Mouse (Mus musculus): ENCODE data around the gene Gatd1.

Gatd1 gene

DNA sequence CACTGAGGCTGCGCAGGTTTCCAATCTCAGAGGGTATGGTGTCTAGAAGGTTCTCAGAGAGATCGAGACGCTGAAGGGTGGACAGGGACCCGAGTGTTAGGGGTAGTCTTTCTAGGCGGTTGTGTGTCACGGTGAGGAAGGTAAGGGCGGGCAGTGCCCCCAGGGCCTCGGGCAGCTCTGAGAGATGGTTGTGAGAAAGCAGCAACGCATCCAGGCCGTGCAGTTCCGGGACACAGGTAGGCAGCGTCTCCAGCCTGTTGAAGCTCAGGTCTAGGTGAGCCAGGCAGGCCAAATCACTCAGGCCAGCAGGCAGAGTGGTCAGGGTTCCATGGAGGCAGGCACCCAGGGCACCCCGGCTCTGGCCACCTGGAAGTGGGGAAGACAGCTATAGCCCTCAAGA, 28.3 kb upstream of the Gatd1 start:
- no peak for DNase-seq (ENCODE audit: low spot score in 2 of 2)

DNA sequence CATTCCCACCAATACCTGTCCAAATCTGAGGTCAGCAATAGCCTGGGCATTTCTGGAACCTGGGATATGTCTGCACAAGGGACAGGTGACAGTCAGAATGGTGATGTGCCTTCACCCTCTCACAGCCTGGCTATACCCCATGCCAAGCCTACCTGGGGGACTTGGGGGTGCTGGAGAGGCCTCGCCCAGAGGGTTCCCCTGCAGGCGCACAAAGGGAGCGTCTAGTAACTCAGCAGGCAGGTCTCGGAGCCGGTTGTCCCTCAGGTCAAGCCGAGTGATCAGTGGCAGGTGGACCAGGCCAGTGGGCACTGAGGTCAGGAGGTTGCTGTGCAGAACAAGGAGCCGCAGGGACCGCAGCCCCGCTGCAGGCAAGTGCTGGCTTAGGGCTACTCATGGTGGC, 27.5 kb upstream of the Gatd1 start:
- no peak for DNase-seq (ENCODE audit: low spot score in 2 of 2)

DNA sequence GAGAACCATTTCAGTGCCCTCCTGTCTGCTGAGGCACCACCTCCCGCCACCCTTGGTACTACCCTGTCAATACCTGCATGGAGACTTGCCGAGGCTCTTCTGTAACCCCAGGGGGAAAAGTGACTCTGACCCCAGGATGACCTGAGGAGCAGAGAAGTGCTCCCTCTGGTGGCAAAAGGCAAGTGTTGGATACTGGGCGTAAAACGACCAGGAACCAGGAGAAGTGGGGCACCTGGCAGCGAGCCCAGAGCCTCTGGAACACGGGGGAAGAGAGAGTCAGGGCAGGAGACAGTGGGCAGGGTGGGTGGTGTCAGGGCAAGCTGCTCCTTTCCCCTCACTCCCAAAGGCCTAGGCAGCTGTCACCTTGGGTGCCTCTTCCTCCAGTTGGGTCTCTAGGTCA, 26.7 kb upstream of the Gatd1 start:
- peak in 1 of 2 experiments; percentile 28 for DNase-seq (ENCODE audit: low spot score in 2 of 2)

DNA sequence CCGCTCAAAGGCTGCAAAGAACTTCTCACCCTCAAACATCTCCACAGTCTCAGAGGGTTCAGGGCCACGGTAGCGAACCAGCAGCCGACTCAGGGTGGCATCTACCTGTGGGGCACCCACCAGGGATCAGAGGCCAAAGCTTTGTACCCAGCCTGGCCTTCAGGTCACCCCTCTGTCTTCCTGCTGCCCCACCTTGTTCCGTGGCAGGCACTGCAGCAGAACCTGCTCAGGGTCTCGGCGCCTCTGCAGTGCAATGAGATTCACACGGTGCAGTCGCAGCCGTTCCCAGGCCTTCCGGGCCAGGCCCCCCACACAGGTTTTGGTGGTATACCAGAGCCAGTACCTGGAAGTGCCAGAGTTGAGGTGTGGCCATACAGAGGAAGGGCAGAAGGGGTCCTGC, 25.9 kb upstream of the Gatd1 start:
- DNase-seq (ENCODE audit: low spot score in 2 of 2), result no peak

DNA sequence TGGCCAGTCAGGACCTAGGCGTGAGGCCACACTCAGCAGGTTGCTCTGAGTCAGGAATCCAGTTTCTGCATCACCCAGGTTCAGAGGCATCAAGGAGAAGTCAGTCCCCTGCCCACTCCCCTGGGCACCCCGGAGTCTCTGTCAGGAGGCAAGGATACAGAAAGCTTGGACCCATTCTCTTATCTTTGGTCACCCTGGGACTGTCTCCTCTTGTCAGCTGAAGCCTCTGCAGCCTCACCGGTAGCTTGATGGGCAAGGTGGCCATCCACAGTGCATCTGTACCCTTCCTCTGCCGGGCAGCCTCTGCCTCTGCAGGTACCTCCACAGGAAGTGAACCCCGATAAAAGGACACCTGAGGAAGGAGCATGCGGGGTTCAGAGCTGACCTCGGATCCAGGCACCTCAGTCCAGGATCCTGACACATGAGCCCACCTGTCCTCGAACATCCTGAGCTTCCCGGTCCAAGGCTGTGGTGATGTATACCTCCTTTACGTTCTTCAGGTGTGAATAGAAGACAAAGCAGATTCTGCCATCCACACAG, 25.3 kb upstream of the Gatd1 start:
- no peak for DNase-seq (ENCODE audit: low spot score in 2 of 2)

DNA sequence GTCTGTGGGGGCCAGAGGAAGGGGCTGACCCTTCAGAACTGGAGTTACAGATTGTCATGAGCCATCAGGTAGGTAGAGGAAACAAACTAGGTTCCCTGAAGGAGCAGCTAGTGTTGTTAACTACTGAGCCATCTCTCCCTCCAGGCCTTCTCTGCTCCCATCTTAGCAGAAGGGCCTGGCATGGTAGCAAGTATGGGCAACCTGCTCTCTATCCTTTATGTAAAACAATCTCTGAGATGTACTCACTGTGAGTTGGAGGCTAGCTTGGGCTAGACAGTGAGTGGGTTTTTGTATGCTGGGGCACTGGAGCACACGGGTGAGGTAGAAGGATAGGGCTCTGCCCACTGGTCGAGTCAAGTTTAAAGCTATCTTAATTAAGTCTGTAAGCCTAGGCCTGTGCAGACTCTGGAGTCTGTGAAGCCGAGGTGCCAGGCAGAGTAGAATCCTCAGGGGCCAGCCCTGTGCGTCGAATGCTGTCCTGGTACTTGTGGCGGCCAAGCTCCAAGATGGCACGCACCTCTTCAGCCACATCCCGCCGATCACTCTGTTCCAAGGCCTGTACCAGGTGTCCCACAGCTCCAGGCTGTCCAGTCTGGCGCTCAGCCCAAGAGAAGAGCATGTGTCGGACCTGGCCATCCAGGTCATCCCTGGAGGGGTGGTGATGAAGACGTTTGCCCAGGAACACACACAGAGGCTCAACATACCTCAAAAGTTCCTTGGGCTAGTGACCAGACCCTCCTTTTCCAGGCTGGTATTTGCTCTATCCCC, 24.4 kb upstream of the Gatd1 start:
- no peak for DNase-seq (ENCODE audit: low spot score in 2 of 2)

DNA sequence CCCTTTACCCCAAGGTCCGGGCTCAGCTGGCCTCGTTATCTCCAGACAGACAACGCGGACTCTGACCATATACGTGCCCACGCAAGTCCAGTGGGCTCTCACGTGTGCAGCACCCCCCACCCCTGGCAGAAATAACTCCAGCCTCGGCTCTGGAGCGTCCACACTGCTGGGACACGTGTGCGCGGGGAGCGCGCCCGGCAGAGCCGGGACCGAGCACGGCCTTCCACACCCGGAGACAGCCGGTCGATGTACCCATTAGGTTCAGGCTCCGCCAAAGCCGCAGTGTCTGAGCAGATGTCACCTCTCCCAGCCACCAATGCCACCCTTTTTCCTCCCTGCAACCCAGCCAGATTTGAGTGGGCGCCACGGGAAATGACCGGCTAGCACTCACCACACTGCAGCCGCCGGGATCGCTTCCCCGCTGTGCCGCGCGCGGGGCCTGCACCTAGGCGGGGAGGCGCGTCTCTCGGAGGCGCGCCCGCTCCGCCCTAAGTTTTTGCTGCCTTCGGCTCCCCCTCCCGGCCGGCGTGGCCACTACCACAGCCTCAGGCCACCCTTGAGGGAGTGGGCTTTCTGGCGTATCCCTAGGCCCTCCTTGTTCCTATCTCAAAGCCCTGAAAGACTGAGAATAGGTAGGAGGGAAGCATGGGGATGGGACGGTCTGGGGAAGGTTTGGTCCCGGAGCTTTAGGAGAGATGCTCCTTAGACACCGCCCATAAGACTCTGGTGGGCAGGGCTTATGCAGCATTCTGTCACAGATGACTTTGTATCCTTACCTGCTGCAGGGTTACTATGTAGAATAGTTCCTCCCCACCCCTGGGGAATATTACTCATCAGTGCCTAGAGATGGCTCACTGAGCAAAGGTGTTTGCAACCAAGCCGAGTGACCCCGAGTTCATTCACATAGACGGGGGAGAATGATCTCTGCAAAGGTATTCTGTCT, 23.5 kb upstream of the Gatd1 start, which contains the start of gene Slc25a22:
TSS of gene Slc25a22 (minus strand) at position 715 of the 943 bp plus-strand sequence.
- DNase-seq (ENCODE audit: low spot score in 2 of 2), result peak; percentile 77 to 84

DNA sequence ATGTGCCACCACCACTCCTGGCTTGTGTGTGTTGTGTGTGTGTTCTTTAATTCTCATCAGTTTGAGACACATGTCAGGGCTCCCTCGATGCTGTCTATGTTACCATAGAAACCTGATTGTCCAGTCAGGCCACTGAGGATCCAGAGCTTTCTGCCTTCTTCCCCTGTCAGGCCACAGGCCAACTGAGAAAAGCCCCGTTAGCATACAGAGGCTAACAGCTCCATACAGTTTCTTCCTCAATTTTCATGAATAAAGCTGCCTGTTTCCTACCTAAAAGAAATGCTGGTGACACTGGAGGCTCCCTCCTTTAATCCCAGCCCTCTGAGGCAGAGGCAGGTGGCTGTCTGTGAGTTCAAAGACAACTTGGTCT, 22.6 kb upstream of the Gatd1 start:
- DNase-seq (ENCODE audit: low spot score in 2 of 2), result no peak

DNA sequence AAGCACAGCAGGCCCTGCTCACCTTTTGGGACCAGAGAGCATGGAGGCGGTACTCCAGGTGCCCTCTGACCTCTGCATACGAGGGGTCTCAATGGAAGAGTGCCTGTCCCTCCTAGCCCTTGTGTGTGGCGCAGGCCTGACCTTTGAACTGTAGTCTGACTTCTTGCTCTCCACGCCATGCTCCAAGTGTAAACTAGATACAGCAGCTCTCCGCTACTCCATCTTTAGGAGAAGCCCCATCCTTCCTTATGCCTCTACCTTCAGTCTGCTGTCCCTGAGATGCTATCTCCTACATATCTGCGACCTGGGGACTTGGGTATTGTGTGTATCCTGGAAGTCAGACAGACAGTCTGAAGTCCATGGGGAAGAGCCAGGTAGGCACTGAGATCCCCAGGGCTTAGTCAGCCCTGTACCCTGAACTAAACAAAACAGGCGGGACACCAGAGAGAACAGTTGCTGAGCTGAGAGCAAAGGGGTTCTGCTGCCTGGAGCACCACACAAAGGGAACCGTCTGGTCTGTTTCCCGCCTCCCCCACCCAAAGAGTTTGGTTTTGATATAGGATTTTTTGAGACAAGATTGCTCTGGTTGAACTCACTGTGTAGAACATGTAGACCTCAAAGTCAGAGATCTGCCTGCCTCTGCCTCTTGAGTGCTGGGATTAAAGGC, 22.1 kb upstream of the Gatd1 start:
- no peak for DNase-seq (ENCODE audit: low spot score in 2 of 2)

DNA sequence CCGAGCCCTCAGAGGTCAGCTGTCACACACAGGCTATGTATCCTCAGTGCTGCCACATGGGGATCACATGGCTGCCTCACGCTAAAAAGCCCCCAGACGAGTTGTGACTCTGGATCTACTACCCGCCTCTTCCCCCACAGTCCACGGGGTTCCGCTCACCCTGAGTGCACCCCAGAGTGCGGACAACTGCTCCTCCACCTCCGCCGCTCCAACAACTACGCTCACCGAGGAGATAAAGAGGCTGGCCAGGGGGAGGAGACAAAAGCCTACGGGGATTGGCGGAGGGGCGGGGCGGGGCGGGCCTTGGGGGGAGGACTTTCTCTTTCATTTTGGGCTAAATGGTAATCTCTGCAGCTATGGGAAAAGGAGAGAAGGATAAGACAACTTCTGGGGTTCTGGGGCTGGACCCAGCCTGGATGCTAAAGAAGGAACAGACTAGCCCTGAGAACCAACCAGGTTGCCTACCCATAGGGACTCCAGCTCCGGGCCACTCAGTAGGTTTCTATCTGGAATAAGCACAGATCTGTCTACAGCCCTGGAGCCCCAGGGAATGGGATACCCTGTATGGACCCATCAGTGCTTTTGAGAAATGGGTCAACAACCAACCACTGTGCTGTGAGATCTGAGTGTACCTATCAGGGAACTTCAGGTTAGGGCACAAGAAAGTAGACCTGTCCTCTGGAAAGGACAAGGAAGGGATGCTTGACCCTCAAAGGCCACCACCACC, 21.4 kb upstream of the Gatd1 start:
- DNase-seq (ENCODE audit: low spot score in 2 of 2), result peak; percentile 71 to 75

DNA sequence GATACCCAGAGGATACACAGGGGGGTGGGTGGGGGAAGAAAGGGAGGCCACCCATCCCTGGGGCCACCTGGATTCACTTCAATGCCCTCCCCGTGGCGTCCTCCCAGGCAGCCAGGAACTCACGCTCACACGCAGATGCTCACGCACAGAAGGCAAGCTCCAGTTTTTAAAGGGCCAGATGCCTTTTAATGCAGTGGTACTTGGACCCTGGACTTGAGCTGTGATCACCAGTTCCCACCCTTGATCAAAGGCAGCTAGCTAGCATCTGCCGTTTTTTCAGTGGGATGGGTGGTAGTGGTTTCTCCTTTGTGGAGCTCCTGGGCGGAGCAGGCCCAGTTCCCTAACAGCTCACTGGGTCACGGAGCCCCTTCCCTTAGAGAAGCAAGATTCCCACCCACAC, 20.5 kb upstream of the Gatd1 start:
- no peak for DNase-seq (ENCODE audit: low spot score in 2 of 2)

DNA sequence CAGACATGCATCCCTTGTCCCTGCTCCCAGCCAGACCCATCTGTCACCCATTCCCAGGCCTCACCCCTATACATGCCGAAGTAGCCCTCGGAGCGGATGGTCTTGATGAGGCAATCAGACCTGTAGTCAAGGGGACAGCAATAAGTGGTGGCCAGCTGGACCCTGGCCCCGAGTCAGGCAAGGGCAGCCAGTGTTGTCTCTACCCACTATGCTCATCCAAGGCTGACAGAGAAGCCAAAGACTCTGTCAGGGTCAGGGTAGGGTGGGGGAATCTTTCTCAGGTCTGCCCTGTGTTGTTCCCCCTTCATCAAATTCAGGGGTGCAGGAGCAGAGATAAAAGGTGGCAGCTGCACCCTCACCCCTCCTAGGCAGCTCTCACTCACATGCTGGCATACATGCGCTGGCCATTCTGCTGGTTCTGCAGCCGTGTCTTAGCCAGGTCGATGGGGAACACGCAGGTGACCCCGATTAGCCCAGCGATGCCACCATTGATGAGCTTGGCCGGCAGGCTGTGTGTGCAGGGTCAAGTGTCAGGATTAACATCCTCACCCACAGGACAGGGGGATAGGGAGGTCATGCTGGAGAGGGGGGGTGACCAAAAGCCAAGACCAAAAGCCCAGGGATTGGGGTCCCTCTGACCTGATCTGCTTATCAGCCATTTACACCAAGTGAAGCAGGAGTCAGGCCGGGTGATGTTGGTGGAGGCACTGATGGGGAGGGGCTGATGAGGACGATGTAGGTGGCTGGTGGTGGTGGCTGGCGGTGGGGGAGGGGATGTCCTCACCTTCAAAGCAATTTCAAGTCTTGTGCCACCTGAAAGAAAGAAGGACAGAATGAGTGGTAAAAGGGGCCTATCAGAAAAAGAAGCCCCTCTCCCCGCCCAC, 19.8 kb upstream of the Gatd1 start:
- no peak for DNase-seq (ENCODE audit: low spot score in 2 of 2)

DNA sequence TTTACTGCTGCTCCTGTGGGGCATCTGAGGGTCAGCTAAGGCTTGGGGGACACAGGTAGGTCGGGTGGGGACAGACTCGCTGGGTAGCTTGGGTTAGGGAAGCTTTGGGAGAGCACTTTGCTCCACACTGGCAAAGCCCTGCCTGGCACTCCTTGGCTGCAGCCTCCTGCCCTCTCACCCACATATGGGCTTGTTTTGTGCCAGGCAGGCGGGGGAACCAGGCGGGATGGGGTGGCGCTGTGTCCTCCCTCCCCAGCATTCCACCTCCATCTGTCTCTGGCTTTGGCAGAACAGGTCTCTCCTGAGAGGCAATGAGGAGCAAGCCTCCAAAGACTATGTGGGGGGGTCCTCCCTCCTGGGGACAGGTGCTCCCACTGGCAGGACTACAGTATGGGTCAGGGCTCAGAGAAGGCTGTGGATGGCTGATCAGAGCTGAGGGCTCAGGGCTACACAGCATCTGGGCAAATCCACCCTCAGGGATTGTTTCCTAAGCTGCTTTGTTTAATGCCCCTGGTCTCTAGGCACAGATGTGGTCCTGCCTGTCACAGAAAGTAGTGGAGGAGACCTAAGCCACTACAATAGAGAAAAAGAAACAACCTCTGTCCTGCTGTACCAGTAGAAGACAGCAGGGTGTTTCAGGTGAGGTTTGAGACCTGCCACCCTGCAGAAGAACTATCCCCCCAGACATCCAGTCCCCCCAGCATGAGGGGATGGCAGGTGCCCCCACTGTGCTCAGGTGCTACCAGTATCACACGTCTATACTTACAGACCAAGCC, 19.0 kb upstream of the Gatd1 start:
- peak in 1 of 2 experiments; percentile 79 for DNase-seq (ENCODE audit: low spot score in 2 of 2)

DNA sequence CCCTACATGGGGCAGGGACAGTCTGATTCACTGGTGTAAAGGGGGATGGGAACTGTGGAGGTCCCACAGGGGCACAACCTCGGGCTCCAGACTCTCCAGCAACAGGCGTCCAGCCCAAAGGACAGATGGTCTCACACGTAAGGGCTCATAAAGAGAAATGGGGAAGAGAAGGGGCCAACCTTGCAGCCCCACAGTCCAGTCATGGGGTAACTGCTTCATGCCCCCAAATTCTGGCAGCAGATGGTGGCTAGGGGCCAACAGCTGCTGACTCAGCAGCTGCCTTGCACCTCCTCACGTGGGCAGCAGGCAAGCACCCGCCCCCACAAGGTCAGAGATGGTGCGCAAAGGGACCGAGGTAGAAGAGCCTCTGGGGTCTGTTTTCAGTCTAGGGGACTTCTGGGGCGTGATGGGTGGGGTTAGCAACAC, 18.3 kb upstream of the Gatd1 start:
- no peak for DNase-seq (ENCODE audit: low spot score in 2 of 2)

DNA sequence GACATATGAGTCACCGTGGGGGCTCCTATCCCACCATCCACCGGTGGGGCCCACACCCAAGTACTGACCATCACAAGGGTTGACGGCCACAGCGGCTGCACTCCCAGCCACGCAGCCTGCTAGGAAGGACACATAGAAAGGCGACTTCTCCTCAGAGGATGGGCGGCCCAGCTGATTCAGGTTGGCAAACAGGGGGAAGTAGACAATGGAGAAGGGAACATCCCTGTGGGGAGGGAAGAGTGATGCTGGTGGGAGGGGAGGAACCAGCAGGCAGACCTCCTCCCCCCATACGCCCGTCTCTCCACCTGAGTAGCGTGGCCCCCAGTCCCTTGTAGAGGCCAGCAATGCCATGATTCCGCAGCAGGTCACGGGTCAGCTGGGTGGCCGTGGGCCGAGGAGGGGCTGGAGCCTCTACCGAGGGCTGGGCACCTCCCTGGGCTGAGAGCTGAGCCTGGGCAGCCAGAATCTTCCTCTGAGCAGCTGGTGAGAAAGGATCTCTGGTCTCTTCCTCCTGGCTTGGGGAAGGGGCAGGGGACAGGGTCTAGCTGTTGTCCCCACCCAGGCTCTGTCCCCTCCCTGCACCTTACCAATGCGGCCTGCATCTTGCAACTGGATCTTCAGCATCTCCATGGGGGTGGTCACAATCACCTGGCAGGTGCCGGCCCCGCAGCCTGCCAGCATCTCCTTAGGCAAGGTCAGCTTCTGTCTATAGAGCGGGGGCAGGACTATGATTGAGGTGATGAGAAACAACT, 17.7 kb upstream of the Gatd1 start:
- DNase-seq (ENCODE audit: low spot score in 2 of 2), result no peak

DNA sequence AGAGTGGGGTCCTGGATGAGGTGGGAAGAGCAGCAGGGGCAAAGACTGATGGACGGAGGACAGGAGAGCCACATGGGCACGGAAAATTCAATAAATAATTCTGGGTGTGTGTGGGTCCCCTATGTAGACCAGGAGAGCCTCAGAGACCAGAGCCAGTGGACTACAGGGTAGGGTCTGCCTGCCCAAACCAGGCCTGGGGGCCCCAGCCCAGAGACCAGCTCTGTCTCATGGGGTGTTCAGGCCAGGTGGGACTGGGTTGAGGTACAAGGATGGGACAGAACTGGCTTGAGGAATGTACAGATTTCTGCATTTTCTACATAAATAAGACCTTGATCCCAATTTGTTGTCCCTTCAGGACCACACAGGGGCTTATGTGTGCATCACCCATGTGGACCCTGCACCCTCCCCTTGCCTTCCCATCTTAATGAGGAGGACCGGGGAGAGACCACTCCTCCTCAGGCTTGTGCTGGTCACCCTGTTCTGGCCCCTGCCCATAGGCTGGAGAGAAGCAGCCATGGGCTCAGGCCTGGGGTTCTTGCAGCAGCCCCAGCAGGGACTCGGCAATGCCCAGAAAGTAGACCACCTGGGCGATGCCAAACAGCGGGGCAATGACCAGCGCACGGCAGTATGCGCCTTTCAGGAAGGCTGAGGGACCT, 16.8 kb upstream of the Gatd1 start:
- DNase-seq (ENCODE audit: low spot score in 2 of 2), result no peak

DNA sequence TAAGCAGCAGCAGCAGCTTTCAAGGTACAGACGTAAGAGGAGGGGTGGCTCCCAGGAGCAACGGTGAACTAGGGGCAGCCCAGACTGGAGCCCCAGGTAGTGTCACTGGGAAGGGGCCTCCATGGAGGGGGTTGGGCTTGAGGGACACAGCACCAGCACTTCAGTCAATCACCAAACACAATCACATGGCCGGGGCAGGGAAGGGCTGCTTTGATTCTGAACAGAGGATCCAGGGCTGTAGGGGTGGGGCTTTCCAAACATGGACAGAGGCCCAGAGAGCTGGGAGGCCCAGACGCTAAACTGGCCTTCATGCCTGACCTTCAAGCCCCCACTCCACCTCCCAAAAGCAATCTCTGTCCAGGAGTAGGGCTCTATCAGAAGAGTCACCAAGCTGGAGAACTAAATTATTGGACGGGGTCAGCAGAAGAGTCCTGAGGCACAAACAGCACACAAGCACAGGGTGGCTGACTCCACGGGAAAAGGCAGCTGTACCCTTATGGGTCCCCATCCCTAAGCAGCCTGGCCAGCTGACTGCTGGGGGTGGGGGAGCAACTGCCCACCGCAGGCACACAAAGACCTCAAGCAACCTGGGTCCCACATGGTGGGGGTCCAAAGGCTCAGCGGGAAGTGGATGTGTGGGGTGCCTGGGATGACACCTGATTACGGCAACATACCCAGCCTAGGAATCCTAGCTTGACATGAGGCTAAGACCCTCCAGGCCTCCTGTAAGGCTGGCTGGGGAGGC, 16.1 kb upstream of the Gatd1 start:
- DNase-seq (ENCODE audit: low spot score in 2 of 2), result no peak

DNA sequence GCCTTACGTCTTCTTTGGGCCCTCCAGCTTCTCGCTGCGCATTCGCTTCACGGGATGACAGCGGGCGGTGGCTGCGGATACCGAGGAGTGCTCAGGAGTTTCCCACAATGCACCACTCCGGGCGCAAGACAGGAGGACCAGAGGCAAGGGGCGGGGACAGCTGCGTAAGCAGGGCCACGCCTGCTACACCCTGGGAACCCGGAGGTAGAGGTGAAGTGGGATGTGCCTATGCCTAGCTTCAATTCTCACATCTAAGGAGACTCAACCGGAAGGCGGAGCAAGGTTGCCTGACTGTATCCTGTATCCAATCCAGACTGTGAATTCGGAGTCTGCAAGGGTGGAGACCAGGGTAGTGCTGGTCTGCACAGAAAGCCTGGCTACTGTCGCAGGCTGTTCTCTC, 15.4 kb upstream of the Gatd1 start, which contains the start of gene Cend1:
TSS of gene Cend1 (minus strand) at position 182 of the 400 bp plus-strand sequence.
- no peak for DNase-seq (ENCODE audit: low spot score in 2 of 2)

Data from heart, adult 9 months (tissue).